9 mouse cellular contexts compared by ENCODE assay signal in genomic region chr15:102524892-102525485, GRCm38 (mm10). TPM values are rescaled to one million over a fixed set of nuclear protein-coding genes. Genes with fewer than 3 reads are reported as not detected.
DNase-seq lines count a peak whose midpoint lies in the region; ATAC-seq and TF ChIP-seq lines count a peak whose summit lies in the region.
"Had no signal": no experiment of that assay in that cellular context is flagged by ENCODE, and none has a peak within 500 bp of the region (broad histone marks: within the 10 kb centered on the region; RNA-seq: fewer than 3 reads in every experiment).

Gene Npff, minus strand, starts transcription at chr15:102524942.

- 11% methylated on average over 3 of the region's 3 CpGs for WGBS in intestine, postnatal 0 days
- 10% methylated on average over 3 of the region's 3 CpGs for WGBS in intestine, embryonic 16.5 days
- WGBS in embryonic facial prominence, embryonic 14.5 days = 10% methylated on average over 3 of the region's 3 CpGs

- H3K27ac ChIP-seq in intestine, postnatal 0 days (ENCODE audit: low read depth, low read length) = no peak within 1 kb of the TSS
- no peak within 1 kb of the TSS for H3K27ac ChIP-seq in intestine, embryonic 16.5 days (ENCODE audit: low read length)
- no peak within 1 kb of the TSS for H3K27ac ChIP-seq in bone marrow macrophage, adult 2 months (ENCODE audit: insufficient read depth, low read depth, low read length)
- 0 out of 2 replicates have a peak within 1 kb of the TSS, but pooled peaks have one; percentile 10 for H3K27ac ChIP-seq in embryonic facial prominence, embryonic 14.5 days (replicated peaks; ENCODE audit: low read depth, low read length)

- no peak for ATAC-seq in intestine, postnatal 0 days
- no peak for ATAC-seq in intestine, embryonic 16.5 days
- ATAC-seq in embryonic facial prominence, embryonic 14.5 days (ENCODE audit: low read depth) = 0 out of 2 replicates have a peak, but pooled peaks have one; percentile 14
- peak; percentile 91 for ATAC-seq in megakaryocyte progenitor cell, adult 5-6 weeks (replicated peaks; ENCODE audit: poor library complexity)

- H3K36me3 ChIP-seq in intestine, postnatal 0 days (ENCODE audit: control insufficient read depth, insufficient read depth) = peaks cover 54% of the 10 kb centered on the region
- H3K36me3 ChIP-seq in intestine, embryonic 16.5 days (ENCODE audit: control insufficient read depth, insufficient read depth, low read length) = peaks cover 16% of the 10 kb centered on the region
- H3K36me3 ChIP-seq in embryonic facial prominence, embryonic 14.5 days (ENCODE audit: control insufficient read depth, insufficient read depth, low read length) = peaks cover 75% of the 10 kb centered on the region

- peak; percentile 97 for TF ChIP-seq CTCF in intestine, postnatal 0 days (IDR thresholded peaks at IDR 0.05; ENCODE audit: low read depth)
- TF ChIP-seq CTCF in bone marrow macrophage, adult 2 months (IDR thresholded peaks at IDR 0.05; ENCODE audit: low read depth, low read length) = peak; percentile 92

- no peak within 1 kb of the TSS for H3K4me2 ChIP-seq in intestine, postnatal 0 days (replicated peaks; ENCODE audit: low read depth)
- no peak within 1 kb of the TSS for H3K4me2 ChIP-seq in intestine, embryonic 16.5 days (ENCODE audit: low read depth, low read length)
- H3K4me2 ChIP-seq in embryonic facial prominence, embryonic 14.5 days (ENCODE audit: low read depth, low read length) = no peak within 1 kb of the TSS

- intact Hi-C loops in heart, postnatal 36 days (cut with DNase I) = loop anchor here (2.0 kb wide), 1 partner anchor 58 kb away; no protein-coding TSS in a partner anchor

- H3K9me3 ChIP-seq in intestine, postnatal 0 days (ENCODE audit: control insufficient read depth) = no peaks in the 10 kb centered on the region
- H3K9me3 ChIP-seq in intestine, embryonic 16.5 days (ENCODE audit: control insufficient read depth, low read length) = no peaks in the 10 kb centered on the region
- no peaks in the 10 kb centered on the region for H3K9me3 ChIP-seq in embryonic facial prominence, embryonic 14.5 days (ENCODE audit: control insufficient read depth, low read length)
- H3K9me3 ChIP-seq: megakaryocyte, embryonic 14.5 days had no signal

- H3K4me3 ChIP-seq in intestine, postnatal 0 days (ENCODE audit: low read depth, low read length) = no peak within 1 kb of the TSS
- H3K4me3 ChIP-seq in intestine, embryonic 16.5 days (ENCODE audit: low read length) = no peak within 1 kb of the TSS
- H3K4me3 ChIP-seq in bone marrow macrophage, adult 2 months (ENCODE audit: insufficient read depth, low read length) = no peak within 1 kb of the TSS
- H3K4me3 ChIP-seq in embryonic facial prominence, embryonic 14.5 days (ENCODE audit: low read depth, low read length) = no peak within 1 kb of the TSS
- H3K4me3 ChIP-seq: megakaryocyte, embryonic 14.5 days had no signal

- DNase-seq in embryonic facial prominence, embryonic 14.5 days (ENCODE audit: low spot score) = peak; percentile 75
- DNase-seq in heart, postnatal 36 days = peak; percentile 75 to 81
- peak; percentile 78 to 83 for DNase-seq in layer of hippocampus, postnatal 14 days (ENCODE audit: low spot score in 2 of 2)
- DNase-seq in skeletal muscle tissue, adult 2 months (ENCODE audit: low read depth, low spot score) = peak; percentile 54

- H3K4me1 ChIP-seq in intestine, postnatal 0 days (replicated peaks; ENCODE audit: control insufficient read depth, insufficient read depth, low read length) = no peaks in the 10 kb centered on the region
- H3K4me1 ChIP-seq in intestine, embryonic 16.5 days (ENCODE audit: control insufficient read depth, insufficient read depth, low read length) = peaks cover 7% of the 10 kb centered on the region
- H3K4me1 ChIP-seq in bone marrow macrophage, adult 2 months (ENCODE audit: control insufficient read depth, insufficient read depth, low read length) = peaks cover 10% of the 10 kb centered on the region
- H3K4me1 ChIP-seq in embryonic facial prominence, embryonic 14.5 days (ENCODE audit: control insufficient read depth, insufficient read depth, low read length) = peaks cover under 1% of the 10 kb centered on the region; the same call in 1 of the 2 replicates

- TF ChIP-seq POLR2A in bone marrow macrophage, adult 2 months (IDR thresholded peaks at IDR 0.05; ENCODE audit: borderline replicate concordance, low read depth, low read length) = no peak

- H3K9ac ChIP-seq in intestine, postnatal 0 days (ENCODE audit: low read depth, low read length) = no peak within 1 kb of the TSS
- no peak within 1 kb of the TSS for H3K9ac ChIP-seq in intestine, embryonic 16.5 days (ENCODE audit: low read depth, low read length)
- H3K9ac ChIP-seq in embryonic facial prominence, embryonic 14.5 days (ENCODE audit: low read depth, low read length) = no peak within 1 kb of the TSS

- no peaks in the 10 kb centered on the region for H3K27me3 ChIP-seq in intestine, postnatal 0 days (replicated peaks; ENCODE audit: control insufficient read depth, insufficient read depth, low read length)
- no peaks in the 10 kb centered on the region for H3K27me3 ChIP-seq in intestine, embryonic 16.5 days (replicated peaks; ENCODE audit: control insufficient read depth, insufficient read depth, low read length)
- no peaks in the 10 kb centered on the region for H3K27me3 ChIP-seq in embryonic facial prominence, embryonic 14.5 days (replicated peaks; ENCODE audit: control insufficient read depth, insufficient read depth, low read length)
- H3K27me3 ChIP-seq: megakaryocyte, embryonic 14.5 days had no signal

RNA-seq across cellular contexts. Expression of gene Npff, which starts in this region (rescaled TPM):
- polyA plus RNA-seq in intestine, postnatal 0 days (2015; fragmentation: Nextera tagmentation; extraction: Ambion mirVana) = 1.1 TPM in 2 replicates
- polyA plus RNA-seq in intestine, embryonic 16.5 days (2015; fragmentation: Nextera tagmentation; extraction: Ambion mirVana) = 1.8 and 1.9 TPM in 2 replicates
- 7.3 and 9.1 TPM in 2 replicates for polyA plus RNA-seq in bone marrow macrophage, adult 2 months (2012; ENCODE audit: insufficient read depth, insufficient read length, missing spikeins)
- 2.0 and 2.2 TPM in 2 replicates for polyA plus RNA-seq in embryonic facial prominence, embryonic 14.5 days (2014; fragmentation: Nextera tagmentation; extraction: Ambion mirVana)
- total RNA-seq in heart, postnatal 36 days (2021) = 1 to 10 TPM in 1 of 2 experiments, under 1 TPM in 1; 0.89 to 1.4 TPM
- 1 to 10 TPM; 4.8 to 6.1 TPM for total RNA-seq in layer of hippocampus, postnatal 14 days (2021)
- 7.2 and 8.9 TPM in 2 replicates for total RNA-seq in megakaryocyte progenitor cell, adult 5-6 weeks (2015)
- total RNA-seq in megakaryocyte progenitor cell, adult 5-6 weeks (2017) = 1.2 TPM in 1 of 2 replicates, not detected in the other

Comparison
In these comparisons a context has a peak if more than half of its experiments do, and no peak if none do; other contexts are left out.
1. ATAC-seq: peak in embryonic facial prominence, embryonic 14.5 days (single experiment) and megakaryocyte progenitor cell, adult 5-6 weeks (single experiment); none in intestine, postnatal 0 days (single experiment) and intestine, embryonic 16.5 days (single experiment).
2. Peak in every context shown above with its lines, with median percentiles within 50 percentile points of each other: DNase-seq.